Mouse (Mus musculus): Measurements from ENCODE around the gene Carnmt1. TPM values are rescaled to one million over a fixed set of nuclear protein-coding genes. Genes with fewer than 3 reads are reported as not detected.

Carnmt1 gene
- polyA plus RNA-seq, 2 experiments: 17.2 to 46.5 TPM

DNA sequence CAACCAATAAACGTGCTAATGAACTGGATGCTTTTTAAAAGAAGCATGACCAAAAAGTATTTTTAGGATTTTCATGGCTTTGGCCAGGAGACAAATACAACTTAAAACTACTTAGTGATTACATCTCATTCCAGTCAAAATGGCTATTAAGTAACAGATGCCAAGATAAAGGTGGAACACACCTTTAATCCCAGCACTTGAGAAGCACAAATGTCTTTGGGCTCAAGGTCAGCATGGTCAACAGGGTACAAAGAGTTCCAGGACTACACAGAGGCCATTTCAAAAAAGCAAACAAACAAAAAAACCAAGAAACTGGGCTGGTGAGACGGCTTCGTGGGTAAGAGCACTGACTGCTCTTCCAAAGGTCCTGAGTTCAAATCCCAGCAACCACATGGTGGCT is 49.8 kb downstream of the Carnmt1 start:
- TF ChIP-seq POLR2A (IDR thresholded peaks at IDR 0.05; ENCODE audit: borderline replicate concordance, extremely low read depth, insufficient read depth, insufficient read length): no peak
- no peak for DNase-seq (ENCODE audit: low spot score)
- no peak overlapping the region for H3K4me3 ChIP-seq (replicated peaks; ENCODE audit: low read length)
- H3K4me2 ChIP-seq (replicated peaks; ENCODE audit: low read depth, low read length, severe bottlenecking): no peak overlapping the region
- no peak overlapping the region for H3K27ac ChIP-seq (replicated peaks; ENCODE audit: low read depth, low read length)
- no peaks in the 10 kb centered on the region for H3K9me3 ChIP-seq (ENCODE audit: control insufficient read depth, low read length)
- no peaks in the 10 kb centered on the region for H3K4me1 ChIP-seq (ENCODE audit: control insufficient read depth, insufficient read depth, low read length)
- no peak for ATAC-seq (ENCODE audit: low FRiP score, low read depth)
- no peaks in the 10 kb centered on the region for H3K27me3 ChIP-seq (ENCODE audit: control insufficient read depth, insufficient read depth, low read length)
- H3K9ac ChIP-seq (ENCODE audit: low read depth, low read length, severe bottlenecking): no peak overlapping the region
- 94% methylated on average over 3 of the region's 3 CpGs for WGBS
- peaks cover 13% of the 10 kb centered on the region for H3K36me3 ChIP-seq (ENCODE audit: control insufficient read depth, insufficient read depth, low read length)

DNA sequence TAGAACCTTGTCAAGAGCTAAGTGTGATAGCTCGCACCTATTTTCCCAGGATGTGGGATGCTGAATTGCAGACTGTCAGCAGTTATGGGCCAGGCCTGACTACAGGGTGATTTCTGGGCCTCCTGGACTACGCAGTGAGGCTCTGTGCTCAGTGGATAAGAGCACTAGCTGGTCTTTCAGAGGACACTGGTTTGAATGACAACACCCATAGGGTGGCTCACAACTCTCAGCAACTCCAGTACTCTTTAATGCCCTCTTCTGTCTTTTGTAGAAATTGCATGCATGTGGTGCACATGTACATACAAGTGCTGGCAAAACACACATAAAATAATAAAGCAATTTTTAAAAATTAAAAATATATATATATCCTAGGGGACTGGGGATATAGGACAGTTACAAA is 54.6 kb downstream of the Carnmt1 start:
- Histone ChIP-seq H3K4me2 (replicated peaks; ENCODE audit: low read depth, low read length, severe bottlenecking) (no peak overlapping the region), H3K27ac (replicated peaks; ENCODE audit: low read depth, low read length) (no peak overlapping the region), H3K9ac (ENCODE audit: low read depth, low read length, severe bottlenecking) (no peak overlapping the region), H3K27me3 (ENCODE audit: control insufficient read depth, insufficient read depth, low read length) (no peaks in the 10 kb centered on the region), H3K4me3 (replicated peaks; ENCODE audit: low read length) (no peak overlapping the region), H3K9me3 (ENCODE audit: control insufficient read depth, low read length) (no peaks in the 10 kb centered on the region), H3K36me3 (ENCODE audit: control insufficient read depth, insufficient read depth, low read length) (no peaks in the 10 kb centered on the region), H3K4me1 (ENCODE audit: control insufficient read depth, insufficient read depth, low read length) (no peaks in the 10 kb centered on the region)
- DNase-seq (ENCODE audit: low spot score) (no peak), ATAC-seq (ENCODE audit: low FRiP score, low read depth) (no peak)
- 86% methylated on average over 2 of the region's 2 CpGs for WGBS
- TF ChIP-seq POLR2A (IDR thresholded peaks at IDR 0.05; ENCODE audit: borderline replicate concordance, extremely low read depth, insufficient read depth, insufficient read length): no peak

DNA sequence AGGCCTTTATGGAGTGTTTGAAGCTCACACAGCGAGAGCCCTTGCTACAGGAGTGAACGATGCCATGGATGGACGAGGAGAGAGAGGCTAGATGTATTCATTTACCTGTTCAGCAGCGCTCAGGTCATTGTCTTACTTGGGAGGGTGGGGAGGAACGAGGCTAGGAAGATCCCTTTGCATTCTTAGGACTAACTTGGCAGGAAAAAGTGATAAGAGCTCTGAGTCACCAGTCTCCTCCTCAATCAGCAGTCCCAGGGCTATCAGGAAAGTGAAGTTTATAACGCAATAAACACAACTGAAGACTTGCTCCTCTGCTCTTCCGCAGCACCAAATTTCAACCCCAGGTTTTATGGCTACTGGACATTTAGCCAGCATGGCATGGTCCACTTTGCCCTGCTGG is 59.7 kb downstream of the Carnmt1 start:
- Histone ChIP-seq H3K9ac (ENCODE audit: low read depth, low read length, severe bottlenecking) (no peak overlapping the region), H3K4me2 (replicated peaks; ENCODE audit: low read depth, low read length, severe bottlenecking) (no peak overlapping the region), H3K4me3 (replicated peaks; ENCODE audit: low read length) (no peak overlapping the region), H3K27ac (replicated peaks; ENCODE audit: low read depth, low read length) (no peak overlapping the region), H3K9me3 (ENCODE audit: control insufficient read depth, low read length) (no peaks in the 10 kb centered on the region), H3K4me1 (ENCODE audit: control insufficient read depth, insufficient read depth, low read length) (0 out of 2 replicates have a peak, but pooled peaks cover 4% of the 10 kb centered on the region), H3K27me3 (ENCODE audit: control insufficient read depth, insufficient read depth, low read length) (no peaks in the 10 kb centered on the region), H3K36me3 (ENCODE audit: control insufficient read depth, insufficient read depth, low read length) (no peaks in the 10 kb centered on the region)
- no peak for ATAC-seq (ENCODE audit: low FRiP score, low read depth)
- TF ChIP-seq POLR2A (IDR thresholded peaks at IDR 0.05; ENCODE audit: borderline replicate concordance, extremely low read depth, insufficient read depth, insufficient read length): no peak
- WGBS: 66% methylated on average over 7 of the region's 7 CpGs
- no peak for DNase-seq (ENCODE audit: low spot score)

DNA sequence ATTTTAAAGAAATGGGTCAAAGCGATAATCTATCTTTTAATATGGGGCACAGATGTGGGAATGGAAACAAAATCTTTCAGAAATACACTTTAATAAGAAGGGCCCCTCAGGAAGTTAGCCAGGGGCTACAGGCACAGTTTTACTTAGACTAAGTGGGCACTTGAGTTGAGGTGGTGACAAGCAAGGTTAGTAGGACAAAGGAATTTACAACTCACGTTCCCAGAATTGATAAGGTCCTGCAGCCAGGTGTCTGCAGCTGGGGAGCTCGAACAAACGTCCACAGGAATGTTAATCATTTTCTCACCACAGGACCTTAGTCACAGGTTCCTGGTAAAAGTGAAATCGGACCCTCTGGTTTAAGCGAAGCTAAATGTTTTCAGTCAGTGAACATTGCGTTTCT is 60.5 kb downstream of the Carnmt1 start:
- DNase-seq (ENCODE audit: low spot score) (no peak), ATAC-seq (ENCODE audit: low FRiP score, low read depth) (no peak)
- H3K4me2 ChIP-seq (replicated peaks; ENCODE audit: low read depth, low read length, severe bottlenecking): no peak overlapping the region
- H3K9ac ChIP-seq (ENCODE audit: low read depth, low read length, severe bottlenecking): no peak overlapping the region
- no peak overlapping the region for H3K4me3 ChIP-seq (replicated peaks; ENCODE audit: low read length)
- no peak overlapping the region for H3K27ac ChIP-seq (replicated peaks; ENCODE audit: low read depth, low read length)
- H3K4me1 ChIP-seq (ENCODE audit: control insufficient read depth, insufficient read depth, low read length): 0 out of 2 replicates have a peak, but pooled peaks cover 4% of the 10 kb centered on the region
- TF ChIP-seq POLR2A (IDR thresholded peaks at IDR 0.05; ENCODE audit: borderline replicate concordance, extremely low read depth, insufficient read depth, insufficient read length): no peak
- no peaks in the 10 kb centered on the region for H3K27me3 ChIP-seq (ENCODE audit: control insufficient read depth, insufficient read depth, low read length)
- no peaks in the 10 kb centered on the region for H3K9me3 ChIP-seq (ENCODE audit: control insufficient read depth, low read length)
- H3K36me3 ChIP-seq (ENCODE audit: control insufficient read depth, insufficient read depth, low read length): no peaks in the 10 kb centered on the region
- WGBS: 11% methylated on average over 7 of the region's 7 CpGs

DNA sequence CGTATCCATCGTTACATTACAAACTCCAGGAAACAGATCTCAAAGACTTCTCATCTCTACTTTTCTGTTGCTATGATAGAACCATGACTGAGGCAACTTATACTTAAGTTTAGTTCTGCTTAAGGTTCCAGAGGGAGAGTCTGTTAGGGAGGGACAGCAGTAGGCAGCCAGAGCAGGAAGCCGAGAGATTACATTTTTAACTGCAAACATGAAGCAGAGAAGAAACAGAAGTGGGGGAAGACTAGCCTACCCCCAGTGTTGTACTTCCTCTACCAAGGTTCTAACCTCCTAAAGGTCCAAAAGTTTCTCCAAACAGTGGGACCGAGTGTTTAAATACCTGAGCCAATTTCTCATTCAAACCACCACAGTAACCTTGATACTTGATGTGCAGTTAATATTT is 65.3 kb downstream of the Carnmt1 start:
- Histone ChIP-seq H3K4me1 (ENCODE audit: control insufficient read depth, insufficient read depth, low read length) (0 out of 2 replicates have a peak, but pooled peaks cover 3% of the 10 kb centered on the region), H3K4me3 (replicated peaks; ENCODE audit: low read length) (no peak overlapping the region), H3K9me3 (ENCODE audit: control insufficient read depth, low read length) (no peaks in the 10 kb centered on the region), H3K27me3 (ENCODE audit: control insufficient read depth, insufficient read depth, low read length) (no peaks in the 10 kb centered on the region), H3K36me3 (ENCODE audit: control insufficient read depth, insufficient read depth, low read length) (no peaks in the 10 kb centered on the region), H3K9ac (ENCODE audit: low read depth, low read length, severe bottlenecking) (no peak overlapping the region), H3K27ac (replicated peaks; ENCODE audit: low read depth, low read length) (no peak overlapping the region), H3K4me2 (replicated peaks; ENCODE audit: low read depth, low read length, severe bottlenecking) (no peak overlapping the region)
- no peak for DNase-seq (ENCODE audit: low spot score)
- WGBS: 94% methylated on average over 4 of the region's 4 CpGs
- no peak for ATAC-seq (ENCODE audit: low FRiP score, low read depth)
- no peak for TF ChIP-seq POLR2A (IDR thresholded peaks at IDR 0.05; ENCODE audit: borderline replicate concordance, extremely low read depth, insufficient read depth, insufficient read length)

DNA sequence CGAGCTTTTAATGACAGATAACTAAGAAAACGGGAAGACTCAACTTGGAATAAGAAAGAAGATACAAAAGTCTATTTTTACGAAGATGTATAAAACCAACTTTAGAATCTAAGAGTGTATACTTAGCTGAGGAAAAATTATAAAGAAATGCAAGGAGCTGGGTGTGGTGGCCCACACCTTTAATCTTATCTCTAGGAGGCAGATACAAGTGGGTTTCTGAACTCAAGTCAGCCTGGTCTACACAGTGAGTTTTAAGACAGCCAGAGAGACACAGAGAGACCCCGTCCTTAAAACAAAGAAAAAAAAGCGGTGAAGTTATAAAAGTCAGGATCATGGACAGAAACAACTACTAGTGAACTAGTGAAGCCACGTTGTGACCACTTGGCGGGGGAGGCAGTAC is 68.6 kb downstream of the Carnmt1 start:
- WGBS: 84% methylated on average over 7 of the region's 7 CpGs
- H3K9me3 ChIP-seq (ENCODE audit: control insufficient read depth, low read length): no peaks in the 10 kb centered on the region
- no peak overlapping the region for H3K4me3 ChIP-seq (replicated peaks; ENCODE audit: low read length)
- H3K4me2 ChIP-seq (replicated peaks; ENCODE audit: low read depth, low read length, severe bottlenecking): no peak overlapping the region
- H3K9ac ChIP-seq (ENCODE audit: low read depth, low read length, severe bottlenecking): no peak overlapping the region
- DNase-seq (ENCODE audit: low spot score): no peak
- H3K27ac ChIP-seq (replicated peaks; ENCODE audit: low read depth, low read length): no peak overlapping the region
- TF ChIP-seq POLR2A (IDR thresholded peaks at IDR 0.05; ENCODE audit: borderline replicate concordance, extremely low read depth, insufficient read depth, insufficient read length): no peak
- ATAC-seq (ENCODE audit: low FRiP score, low read depth): no peak
- no peaks in the 10 kb centered on the region for H3K27me3 ChIP-seq (ENCODE audit: control insufficient read depth, insufficient read depth, low read length)
- no peaks in the 10 kb centered on the region for H3K4me1 ChIP-seq (ENCODE audit: control insufficient read depth, insufficient read depth, low read length)
- no peaks in the 10 kb centered on the region for H3K36me3 ChIP-seq (ENCODE audit: control insufficient read depth, insufficient read depth, low read length)

All from limb, embryonic 14.5 days (tissue).